ENCODE assay signal across 12 mouse cellular contexts in genomic region chr6:49523696-49524095, GRCm38 (mm10).
DNase-seq lines count a peak whose midpoint lies in the region; ATAC-seq lines count a peak whose summit lies in the region.
"Had no signal": no experiment of that assay in that cellular context is flagged by ENCODE, and none has a peak within 500 bp of the region (broad histone marks: within the 10 kb centered on the region; RNA-seq: fewer than 3 reads in every experiment).

No protein-coding gene starts in this region.

- DNase-seq in frontal cortex, postnatal 25 days (ENCODE audit: low spot score in 2 of 2) = no peak
- peak; percentile 55 for DNase-seq in 416B (ENCODE audit: low read depth)
- peak; percentile 5 for DNase-seq in adrenal gland, adult 8-10 months
- DNase-seq in induced T-regulatory cell, adult 2 months (ENCODE audit: low read depth) = peak; percentile 17
- no peak for DNase-seq in gastrocnemius, postnatal 14 days
- DNase-seq: B cell, adult 2 months; heart, postnatal 36 days; kidney, adult 2 months; lung, postnatal 4 days; thymus, postnatal 14 days had no signal

- peak; percentile 52; the same call in 1 of the 2 replicates for ATAC-seq in frontal cortex, adult (ENCODE audit: low TSS enrichment)
- no peak for ATAC-seq in monocyte, adult 5-6 weeks (replicated peaks; ENCODE audit: insufficient number of reproducible peaks, low FRiP score, low TSS enrichment, poor library complexity, severe bottlenecking)

- intact Hi-C loops in gastrocnemius, postnatal 14 days (cut with DNase I; ENCODE audit: low total_unique reads) = no loop called here

Comparison
In these comparisons a context has a peak if more than half of its experiments do, and no peak if none do; other contexts are left out.
1. DNase-seq: peak in 416B (single experiment), adrenal gland, adult 8-10 months (single experiment) and induced T-regulatory cell, adult 2 months (single experiment); none in frontal cortex, postnatal 25 days (0 of 2) and gastrocnemius, postnatal 14 days (single experiment).